In genomic region chr3:102995233-102995604, GRCm38 (mm10) we compare ENCODE assay signal across 9 mouse cellular contexts. TPM values are rescaled to one million over a fixed set of nuclear protein-coding genes. Genes with fewer than 3 reads are reported as not detected.
DNase-seq lines count a peak whose midpoint lies in the region; ATAC-seq and TF ChIP-seq lines count a peak whose summit lies in the region.
"Had no signal": no experiment of that assay in that cellular context is flagged by ENCODE, and none has a peak within 500 bp of the region (broad histone marks: within the 10 kb centered on the region; RNA-seq: fewer than 3 reads in every experiment).

No protein-coding gene starts in this region.

- TF ChIP-seq CTCF in lung, embryonic 14.5 days (IDR thresholded peaks at IDR 0.05; ENCODE audit: low read depth) = no peak
- TF ChIP-seq CTCF in small intestine, adult 2 months (IDR thresholded peaks at IDR 0.05; ENCODE audit: extremely low read depth, insufficient read length, insufficient replicate concordance, low read depth, low read length) = no peak

- 45% methylated on average over 7 of the region's 7 CpGs for WGBS in lung, embryonic 14.5 days
- 60% methylated on average over 7 of the region's 7 CpGs for WGBS in forebrain, embryonic 11.5 days
- WGBS in limb, embryonic 12.5 days = 53% methylated on average over 7 of the region's 7 CpGs
- 37% methylated on average over 7 of the region's 7 CpGs for WGBS in small intestine, adult 2 months

- peak overlapping the region; percentile 71 for H3K4me2 ChIP-seq in lung, embryonic 14.5 days
- peak overlapping the region; percentile 72 for H3K4me2 ChIP-seq in forebrain, embryonic 11.5 days (ENCODE audit: low read depth, low read length, severe bottlenecking)
- H3K4me2 ChIP-seq in limb, embryonic 12.5 days = peak overlapping the region; percentile 68

- H3K4me3 ChIP-seq in lung, embryonic 14.5 days (ENCODE audit: low read depth, low read length) = peak overlapping the region; percentile 70
- peak overlapping the region; percentile 79 for H3K4me3 ChIP-seq in forebrain, embryonic 11.5 days (ENCODE audit: low read depth, low read length)
- peak overlapping the region; percentile 76 for H3K4me3 ChIP-seq in limb, embryonic 12.5 days (replicated peaks)
- H3K4me3 ChIP-seq in small intestine, adult 2 months (ENCODE audit: low read depth, low read length) = peak overlapping the region; percentile 91

- DNase-seq in lung, embryonic 14.5 days = no peak
- no peak for DNase-seq in lung, adult 18-20 months
- no peak for DNase-seq in forebrain, embryonic 11.5 days (ENCODE audit: low spot score)
- no peak for DNase-seq in natural killer cell, adult 2 months (ENCODE audit: low spot score in 2 of 2)
- no peak for DNase-seq in Muller cell, postnatal 12 days (ENCODE audit: inconsistent ontology term)

- peaks cover 25% of the 10 kb centered on the region for H3K36me3 ChIP-seq in lung, embryonic 14.5 days (ENCODE audit: insufficient read depth)
- peaks cover 9% of the 10 kb centered on the region for H3K36me3 ChIP-seq in forebrain, embryonic 11.5 days (ENCODE audit: control insufficient read depth, insufficient read depth, low read length)
- H3K36me3 ChIP-seq in limb, embryonic 12.5 days = peaks cover 22% of the 10 kb centered on the region
- H3K36me3 ChIP-seq in small intestine, adult 2 months (ENCODE audit: control insufficient read depth, insufficient read depth, low read length) = peaks cover 10% of the 10 kb centered on the region

- no peak for TF ChIP-seq POLR2A in small intestine, adult 2 months (IDR thresholded peaks at IDR 0.05; ENCODE audit: low read depth, low read length)

- 0 out of 2 replicates have a peak, but pooled peaks have one; percentile 1 for ATAC-seq in lung, embryonic 14.5 days (ENCODE audit: insufficient read depth)
- ATAC-seq in forebrain, embryonic 11.5 days (replicated peaks; ENCODE audit: low FRiP score) = no peak
- peak; percentile 20; the same call in 1 of the 2 replicates for ATAC-seq in limb, embryonic 12.5 days (ENCODE audit: insufficient number of reproducible peaks, insufficient read depth, low FRiP score, low TSS enrichment, low read depth)

- H3K27ac ChIP-seq in lung, embryonic 14.5 days (ENCODE audit: low read depth) = peak overlapping the region; percentile 89
- H3K27ac ChIP-seq in forebrain, embryonic 11.5 days (ENCODE audit: low read depth, low read length) = no peak overlapping the region
- peak overlapping the region; percentile 90; the same call in 1 of the 2 replicates for H3K27ac ChIP-seq in limb, embryonic 12.5 days
- H3K27ac ChIP-seq in small intestine, adult 2 months (ENCODE audit: insufficient read depth, low read depth, low read length) = peak overlapping the region; percentile 97

- no peaks in the 10 kb centered on the region for H3K9me3 ChIP-seq in lung, embryonic 14.5 days (ENCODE audit: low read depth, low read length)
- H3K9me3 ChIP-seq in forebrain, embryonic 11.5 days (ENCODE audit: control insufficient read depth, low read length) = no peaks in the 10 kb centered on the region
- H3K9me3 ChIP-seq in limb, embryonic 12.5 days = 0 out of 2 replicates have a peak, but pooled peaks cover under 1% of the 10 kb centered on the region

- peak overlapping the region; percentile 78 for H3K9ac ChIP-seq in lung, embryonic 14.5 days
- H3K9ac ChIP-seq in forebrain, embryonic 11.5 days (ENCODE audit: low read length) = peak overlapping the region; percentile 80
- H3K9ac ChIP-seq in limb, embryonic 12.5 days (replicated peaks) = no peak overlapping the region

- H3K4me1 ChIP-seq in lung, embryonic 14.5 days (ENCODE audit: insufficient read depth) = no peaks in the 10 kb centered on the region
- H3K4me1 ChIP-seq in forebrain, embryonic 11.5 days (replicated peaks; ENCODE audit: control insufficient read depth, insufficient read depth, low read length) = 0 out of 2 replicates have a peak, but pooled peaks cover 2% of the 10 kb centered on the region
- H3K4me1 ChIP-seq in limb, embryonic 12.5 days (replicated peaks) = peaks cover 14% of the 10 kb centered on the region
- peaks cover 3% of the 10 kb centered on the region; the same call in 1 of the 2 replicates for H3K4me1 ChIP-seq in small intestine, adult 2 months (ENCODE audit: control insufficient read depth, insufficient read depth, insufficient read length, low read length)

- no peaks in the 10 kb centered on the region for H3K27me3 ChIP-seq in lung, embryonic 14.5 days (ENCODE audit: insufficient read depth, low read length)
- H3K27me3 ChIP-seq in forebrain, embryonic 11.5 days (ENCODE audit: control insufficient read depth, insufficient read depth, low read length) = no peaks in the 10 kb centered on the region
- no peaks in the 10 kb centered on the region; the same call in 1 of the 2 replicates for H3K27me3 ChIP-seq in limb, embryonic 12.5 days
- no peaks in the 10 kb centered on the region for H3K27me3 ChIP-seq in small intestine, adult 2 months (ENCODE audit: control insufficient read depth, insufficient read depth, low read length)

RNA-seq across cellular contexts. Expression of gene Sike1, which starts 0.3 kb away (rescaled TPM):
- polyA plus RNA-seq in lung, embryonic 14.5 days (2014; fragmentation: Nextera tagmentation; extraction: Ambion mirVana) = 63.9 and 68.6 TPM in 2 replicates
- polyA plus RNA-seq in forebrain, embryonic 11.5 days (2014; fragmentation: Nextera tagmentation; extraction: Ambion mirVana) = 80.7 and 102 TPM in 2 replicates
- 48.2 and 50.0 TPM in 2 replicates for polyA plus RNA-seq in limb, embryonic 12.5 days (2016; fragmentation: Nextera tagmentation; extraction: Ambion mirVana)
- 5.1 and 10.8 TPM in 2 replicates for polyA plus RNA-seq in small intestine, adult 2 months (2012; rRNA removed)

RNA-seq across cellular contexts. Expression of gene Csde1, which starts 25.0 kb away (rescaled TPM):
- 439 and 441 TPM in 2 replicates for polyA plus RNA-seq in lung, embryonic 14.5 days (2014; fragmentation: Nextera tagmentation; extraction: Ambion mirVana)
- polyA plus RNA-seq in forebrain, embryonic 11.5 days (2014; fragmentation: Nextera tagmentation; extraction: Ambion mirVana) = 452 and 505 TPM in 2 replicates
- polyA plus RNA-seq in limb, embryonic 12.5 days (2016; fragmentation: Nextera tagmentation; extraction: Ambion mirVana) = 456 and 468 TPM in 2 replicates
- 4.1 and 9.2 TPM in 2 replicates for polyA plus RNA-seq in small intestine, adult 2 months (2012; rRNA removed)

RNA-seq across cellular contexts. Expression of gene Nr1h5, which starts 31.3 kb away (rescaled TPM):
- polyA plus RNA-seq in lung, embryonic 14.5 days (2014; fragmentation: Nextera tagmentation; extraction: Ambion mirVana) = not detected in 2 replicates
- polyA plus RNA-seq in forebrain, embryonic 11.5 days (2014; fragmentation: Nextera tagmentation; extraction: Ambion mirVana) = 0.09 and 0.12 TPM in 2 replicates
- polyA plus RNA-seq in limb, embryonic 12.5 days (2016; fragmentation: Nextera tagmentation; extraction: Ambion mirVana) = 0.06 and 0.10 TPM in 2 replicates
- not detected in 2 replicates for polyA plus RNA-seq in small intestine, adult 2 months (2012; rRNA removed)
- polyA plus RNA-seq: adrenal gland, adult 2 months; inflammation-experienced regulatory T-cells, adult 6 months had no signal

RNA-seq across cellular contexts. Expression of gene Sycp1, which starts 59.3 kb away (rescaled TPM):
- not detected in 2 replicates for polyA plus RNA-seq in lung, embryonic 14.5 days (2014; fragmentation: Nextera tagmentation; extraction: Ambion mirVana)
- not detected in 2 replicates for polyA plus RNA-seq in forebrain, embryonic 11.5 days (2014; fragmentation: Nextera tagmentation; extraction: Ambion mirVana)
- polyA plus RNA-seq in limb, embryonic 12.5 days (2016; fragmentation: Nextera tagmentation; extraction: Ambion mirVana) = not detected in 2 replicates
- polyA plus RNA-seq in small intestine, adult 2 months (2012; rRNA removed) = not detected in 2 replicates
- polyA plus RNA-seq: adrenal gland, adult 2 months; inflammation-experienced regulatory T-cells, adult 6 months had no signal

Comparison
In these comparisons a context has a peak if more than half of its experiments do, and no peak if none do; other contexts are left out.
1. RNA of gene Csde1, which starts 25.0 kb away (polyA plus RNA-seq): 452 to 505 TPM in forebrain, embryonic 11.5 days, 456 to 468 TPM in limb, embryonic 12.5 days and 439 to 441 TPM in lung, embryonic 14.5 days; 4.1 to 9.2 TPM in small intestine, adult 2 months; every median in the first group is over 10 times any median in the second.
2. Peak in every context shown above with its lines, with median percentiles within 50 percentile points of each other: H3K4me2 ChIP-seq and H3K4me3 ChIP-seq.